Mouse (Mus musculus) liver, embryonic 12.5 days (tissue): ENCODE results near the gene Lhx4. TPM values are rescaled to one million over a fixed set of nuclear protein-coding genes. Genes with fewer than 3 reads are reported as not detected.

Experiments used
- ATAC-seq: fragments of 200-750 bp; cut with Nextera tagmentation; 2 replicates; pipeline ENCODE4 v1.8.0; 2017; ENCODE audit warnings: moderate number of reproducible peaks, mild to moderate bottlenecking, moderate library complexity
- H3K27ac ChIP-seq: fragments of 300-500 bp; sonication (generic); 2 replicates; pipeline ENCODE4 v1.5.1; 2016; ENCODE audit warnings: mild to moderate bottlenecking
- H3K27me3 ChIP-seq: fragments of 300-500 bp; sonication (generic); replicated peaks from 2 replicates; pipeline ENCODE4 v1.6.1; 2016; ENCODE audit warnings: mild to moderate bottlenecking, moderate library complexity
- H3K36me3 ChIP-seq: fragments of 300-500 bp; sonication (generic); 2 replicates; pipeline ENCODE4 v1.6.1; 2016; ENCODE audit warnings: mild to moderate bottlenecking, moderate library complexity
- H3K4me1 ChIP-seq: fragments of 300-500 bp; sonication (generic); 2 replicates; pipeline ENCODE4 v1.6.1; 2016
- H3K4me2 ChIP-seq: fragments of 300-500 bp; sonication (generic); 2 replicates; pipeline ENCODE4 v1.6.1; 2016; ENCODE audit warnings: mild to moderate bottlenecking, moderate library complexity
- H3K4me3 ChIP-seq: fragments of 300-500 bp; sonication (generic); 2 replicates; pipeline ENCODE4 v1.5.1; 2016; ENCODE audit warnings: mild to moderate bottlenecking, moderate library complexity
- H3K9ac ChIP-seq: fragments of 300-500 bp; sonication (generic); 2 replicates; pipeline ENCODE4 v1.6.1; 2016; ENCODE audit warnings: mild to moderate bottlenecking, moderate library complexity
- H3K9me3 ChIP-seq: fragments of 300-500 bp; sonication (generic); replicated peaks from 2 replicates; pipeline ENCODE4 v1.6.1; 2016; ENCODE audit warnings: mild to moderate bottlenecking, moderate library complexity
- WGBS: fragments of 180-500 bp; shearing (Covaris S2); methylation state at CpG from one replicate; pipeline ENCODE4 v1.1.7; 2016; ENCODE audit not compliant: insufficient replicate concordance; 5-methylcytosine and 5-hydroxymethylcytosine counted together
- polyA plus RNA-seq: library from polyadenylated mRNA; unstranded; fragments of >200 nt; fragmentation: Nextera tagmentation; extraction: Ambion mirVana; gene quantifications from 2 replicates; pipeline ENCODE4 v1.2.1, GENCODE M21; 2016

The Lhx4 gene
- polyA plus RNA-seq, 1 experiment from 2014 or later: not detected

- Histone ChIP-seq H3K4me2 (no peak overlapping the region), H3K27ac (no peak overlapping the region), H3K27me3 (no peaks in the 10 kb centered on the region), H3K9ac (no peak overlapping the region), H3K9me3 (no peaks in the 10 kb centered on the region), H3K4me3 (no peak overlapping the region), H3K4me1 (no peaks in the 10 kb centered on the region), H3K36me3 (0 out of 2 replicates have a peak, but pooled peaks cover 3% of the 10 kb centered on the region)
- WGBS: 71% methylated on average over 4 of the region's 4 CpGs
- no peak for ATAC-seq
Observed at GRCm38 (mm10) chr1:155689141-155689540, 62.3 kb downstream of the Lhx4 start.

DNA sequence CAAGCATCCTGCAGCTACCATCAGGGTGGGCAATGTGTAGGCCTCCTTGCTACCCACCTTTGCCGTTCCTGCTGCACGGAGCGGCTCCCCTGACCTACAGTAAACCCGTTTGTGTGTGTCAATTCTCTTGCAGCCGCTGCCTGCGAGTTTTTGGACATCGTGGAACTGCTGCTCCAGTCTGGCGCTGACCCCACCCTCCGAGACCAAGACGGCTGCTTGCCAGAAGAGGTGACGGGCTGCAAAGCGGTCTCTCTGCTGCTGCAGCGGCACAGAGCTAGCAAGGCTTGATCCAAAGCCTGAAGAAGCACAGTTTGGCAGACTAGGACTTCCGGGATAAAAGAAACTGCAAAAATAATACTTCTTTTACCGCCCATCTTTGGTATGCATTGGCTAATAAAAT is 64.7 kb downstream of the Lhx4 start:
- no peak overlapping the region for H3K4me3 ChIP-seq
- H3K36me3 ChIP-seq: 0 out of 2 replicates have a peak, but pooled peaks cover 3% of the 10 kb centered on the region
- H3K27me3 ChIP-seq: no peaks in the 10 kb centered on the region
- no peaks in the 10 kb centered on the region for H3K4me1 ChIP-seq
- H3K9me3 ChIP-seq: no peaks in the 10 kb centered on the region
- WGBS: 81% methylated on average over 15 of the region's 15 CpGs
- ATAC-seq: no peak
- no peak overlapping the region for H3K27ac ChIP-seq
- no peak overlapping the region for H3K9ac ChIP-seq
- no peak overlapping the region for H3K4me2 ChIP-seq

GRCm38 (mm10) chr1:155681116-155681799 is 70.2 kb downstream of the Lhx4 start:
- Histone ChIP-seq H3K9me3 (no peaks in the 10 kb centered on the region), H3K4me1 (no peaks in the 10 kb centered on the region), H3K9ac (no peak overlapping the region), H3K4me2 (no peak overlapping the region), H3K27me3 (no peaks in the 10 kb centered on the region), H3K36me3 (peaks cover 9% of the 10 kb centered on the region; the same call in 1 of the 2 replicates), H3K27ac (no peak overlapping the region), H3K4me3 (no peak overlapping the region)
- WGBS: 79% methylated on average over 10 of the region's 10 CpGs
- ATAC-seq: no peak

DNA sequence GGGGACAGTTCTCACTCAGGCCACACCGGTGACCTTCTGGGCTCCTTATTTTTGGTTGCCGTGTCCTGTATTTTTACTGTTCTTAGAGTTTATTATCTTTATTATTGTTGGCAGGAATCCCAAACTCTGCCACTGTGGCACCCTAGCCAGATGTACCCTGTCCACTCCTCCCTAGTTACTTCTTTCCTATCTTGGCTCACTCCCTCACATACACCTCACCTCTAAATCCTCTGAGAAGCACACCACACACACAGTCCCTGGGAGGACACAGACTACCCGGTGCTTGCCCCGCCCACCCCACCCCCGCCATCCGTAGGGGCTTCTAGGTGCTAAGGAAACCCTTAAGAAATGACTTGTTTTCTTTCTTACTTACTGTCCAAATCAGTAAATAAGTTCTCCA is 75.9 kb downstream of the Lhx4 start:
- H3K4me1 ChIP-seq: no peaks in the 10 kb centered on the region

DNA sequence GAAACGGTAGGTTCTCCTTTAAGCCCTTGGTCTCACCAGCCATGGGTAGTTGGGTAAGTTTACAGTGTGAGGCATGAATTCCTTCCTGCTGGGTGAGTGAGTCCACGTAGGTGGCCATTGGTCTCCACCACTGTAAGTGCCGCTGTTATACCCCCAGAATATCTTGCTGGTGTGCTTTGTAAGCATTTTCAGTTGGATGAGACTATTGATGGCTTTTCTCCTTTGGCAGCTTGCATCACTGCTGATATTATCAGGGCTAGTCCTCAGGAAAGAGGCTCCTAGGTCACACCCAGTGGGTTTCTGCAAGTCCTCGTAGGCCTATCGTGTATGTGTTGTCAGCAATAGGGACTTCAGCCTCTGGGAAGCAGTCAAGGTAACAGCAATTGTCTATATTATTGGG is 87.5 kb downstream of the Lhx4 start:
- ATAC-seq: no peak
- H3K27me3 ChIP-seq: no peaks in the 10 kb centered on the region

More for the DNA sequence above, 75.9 kb downstream of the Lhx4 start:
- WGBS: 85% methylated on average over 6 of the region's 6 CpGs
- no peak overlapping the region for H3K4me2 ChIP-seq
- no peak for ATAC-seq
- no peak overlapping the region for H3K4me3 ChIP-seq
- no peak overlapping the region for H3K27ac ChIP-seq
- H3K36me3 ChIP-seq: peaks cover 9% of the 10 kb centered on the region; the same call in 1 of the 2 replicates
- H3K9ac ChIP-seq: no peak overlapping the region
- H3K9me3 ChIP-seq: no peaks in the 10 kb centered on the region
- no peaks in the 10 kb centered on the region for H3K27me3 ChIP-seq

DNA sequence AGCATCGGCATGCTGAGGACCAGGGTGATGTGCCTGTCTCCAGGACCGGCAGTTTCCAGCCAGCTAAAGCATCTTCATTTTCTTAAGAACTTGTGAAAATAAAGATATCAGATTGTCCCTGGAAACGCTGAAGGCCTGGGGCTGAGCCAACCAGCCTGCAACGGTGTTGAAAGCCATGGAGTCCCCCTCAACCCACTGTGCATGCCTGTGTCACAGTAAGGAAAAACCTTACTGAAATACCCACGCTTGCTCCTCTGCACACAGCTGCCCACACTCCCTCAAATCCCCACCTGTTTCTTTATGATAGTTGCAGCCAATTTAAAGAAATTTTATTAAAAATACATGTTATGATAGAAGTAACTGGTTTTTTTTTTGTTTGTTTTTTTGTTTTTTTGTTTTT is 95.2 kb downstream of the Lhx4 start:
- H3K9me3 ChIP-seq: no peaks in the 10 kb centered on the region

More for the DNA sequence above, 87.5 kb downstream of the Lhx4 start:
- peaks cover 6% of the 10 kb centered on the region for H3K4me1 ChIP-seq
- WGBS: 45% methylated on average over 5 of the region's 5 CpGs
- H3K36me3 ChIP-seq: no peaks in the 10 kb centered on the region
- no peak overlapping the region for H3K9ac ChIP-seq
- no peak overlapping the region for H3K4me3 ChIP-seq
- no peak overlapping the region for H3K4me2 ChIP-seq
- H3K27ac ChIP-seq: no peak overlapping the region
- no peaks in the 10 kb centered on the region for H3K9me3 ChIP-seq

GRCm38 (mm10) chr1:155654961-155655360 is 96.5 kb downstream of the Lhx4 start:
- H3K4me1 ChIP-seq: no peaks in the 10 kb centered on the region
- 68% methylated on average over 3 of the region's 3 CpGs for WGBS
- H3K4me3 ChIP-seq: no peak overlapping the region
- H3K9ac ChIP-seq: no peak overlapping the region
- H3K27ac ChIP-seq: no peak overlapping the region
- H3K9me3 ChIP-seq: no peaks in the 10 kb centered on the region
- H3K27me3 ChIP-seq: no peaks in the 10 kb centered on the region
- no peak overlapping the region for H3K4me2 ChIP-seq
- H3K36me3 ChIP-seq: no peaks in the 10 kb centered on the region
- no peak for ATAC-seq

More for the DNA sequence above, 95.2 kb downstream of the Lhx4 start:
- ATAC-seq: no peak
- no peak overlapping the region for H3K9ac ChIP-seq
- no peaks in the 10 kb centered on the region for H3K27me3 ChIP-seq
- H3K4me2 ChIP-seq: no peak overlapping the region
- no peaks in the 10 kb centered on the region for H3K4me1 ChIP-seq
- no peak overlapping the region for H3K27ac ChIP-seq
- no peak overlapping the region for H3K4me3 ChIP-seq
- no peaks in the 10 kb centered on the region for H3K36me3 ChIP-seq
- whole genome bisulfite sequencing: 78% methylated on average over 5 of the region's 5 CpGs

GRCm38 (mm10) chr1:155650121-155650846 is 101.2 kb downstream of the Lhx4 start:
- H3K27me3 ChIP-seq: no peaks in the 10 kb centered on the region
- no peaks in the 10 kb centered on the region for H3K36me3 ChIP-seq
- no peak overlapping the region for H3K27ac ChIP-seq
- H3K4me1 ChIP-seq: no peaks in the 10 kb centered on the region
- H3K9ac ChIP-seq: no peak overlapping the region
- no peak overlapping the region for H3K4me3 ChIP-seq
- no peaks in the 10 kb centered on the region for H3K9me3 ChIP-seq
- 79% methylated on average over 9 of the region's 9 CpGs for WGBS
- ATAC-seq: no peak
- H3K4me2 ChIP-seq: no peak overlapping the region

Other genes with a start within 250 kb of the Lhx4 start
- gene Acbd6, start 193.6 kb downstream of the Lhx4 start, polyA plus RNA-seq: 87.7 and 88.9 TPM in 2 replicates
- 26.1 and 26.2 TPM in 2 replicates for gene Qsox1, start 61.2 kb upstream of the Lhx4 start, polyA plus RNA-seq
- gene Cep350, start 221.6 kb upstream of the Lhx4 start, polyA plus RNA-seq: 7.8 and 9.3 TPM in 2 replicates